Comparison of ENCODE assay signal across 16 mouse cellular contexts in the genomic region with DNA sequence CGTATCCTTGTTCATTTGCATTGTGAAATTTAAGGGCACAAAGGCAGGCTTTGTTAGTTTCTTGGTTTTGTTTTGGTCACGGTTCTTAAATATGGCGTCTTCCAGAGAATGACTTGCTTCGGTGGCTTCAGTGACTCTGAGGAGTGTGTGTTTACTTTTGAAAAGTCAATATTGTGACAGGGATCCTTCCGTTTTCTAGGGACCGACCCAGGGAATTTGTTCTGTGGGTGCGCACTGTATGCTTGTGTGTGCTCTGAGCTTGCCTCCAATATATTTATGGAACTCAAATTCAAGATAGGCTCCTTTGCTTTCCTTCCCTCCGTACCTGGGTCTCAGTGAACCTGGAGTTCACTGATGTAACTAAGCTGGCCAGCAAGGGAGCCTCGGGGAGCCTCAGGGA.
"Had no signal": no experiment of that assay in that cellular context is flagged by ENCODE, and none has a peak within 500 bp of the region (broad histone marks: within the 10 kb centered on the region; RNA-seq: fewer than 3 reads in every experiment).

No protein-coding gene starts in this region.

- H3K9me3 ChIP-seq: liver, embryonic 12.5 days; liver, embryonic 15.5 days; lung, embryonic 15.5 days had no signal

- H3K4me3 ChIP-seq: left cerebral cortex, adult 2 months; liver, embryonic 12.5 days; liver, embryonic 15.5 days; lung, embryonic 15.5 days had no signal

- DNase-seq: kidney, adult 2 months; kidney, postnatal 36 days; layer of hippocampus, postnatal 36 days; midbrain, embryonic 14.5 days; right cerebral cortex, adult 18-20 months; right cerebral cortex, postnatal 14 days; right cerebral cortex, postnatal 4 days; thymus, adult 18-20 months; thymus, postnatal 4 days had no signal

- H3K27ac ChIP-seq: kidney, postnatal 0 days; left cerebral cortex, adult 2 months; liver, embryonic 12.5 days; liver, embryonic 15.5 days; lung, embryonic 15.5 days; macrophage had no signal

- H3K4me2 ChIP-seq: liver, embryonic 12.5 days; liver, embryonic 15.5 days; lung, embryonic 15.5 days; midbrain, embryonic 11.5 days had no signal

- H3K27me3 ChIP-seq: liver, embryonic 12.5 days; liver, embryonic 15.5 days; lung, embryonic 15.5 days had no signal

- H3K4me1 ChIP-seq: liver, embryonic 15.5 days; lung, embryonic 15.5 days had no signal

- H3K36me3 ChIP-seq: liver, embryonic 12.5 days; liver, embryonic 15.5 days; lung, embryonic 15.5 days had no signal

- H3K9ac ChIP-seq: liver, embryonic 12.5 days; liver, embryonic 15.5 days; lung, embryonic 15.5 days had no signal

- ATAC-seq: liver, embryonic 12.5 days had no signal
